Mouse (Mus musculus) ES-E14 (cell line): ENCODE measurements around the gene Nell1. TPM values are rescaled to one million over a fixed set of nuclear protein-coding genes. Genes with fewer than 3 reads are reported as not detected.

ENCODE experiments used
- DNase-seq: peaks from one replicate; pipeline ENCODE4 v3.0.0-alpha.2; 2013; ENCODE audit warnings: low read depth, low spot score
- H3K27ac ChIP-seq: 2 replicates; pipeline ENCODE4 v1.5.1; 2012; ENCODE audit warnings: low read depth, mild to moderate bottlenecking, low read length, moderate library complexity, mixed read lengths; ENCODE audit not compliant: poor library complexity, insufficient read depth, severe bottlenecking
- H3K36me3 ChIP-seq: 2 replicates; pipeline ENCODE4 v1.6.1; 2012; ENCODE audit warnings: mild to moderate bottlenecking, low read length, moderate library complexity, mixed read lengths; ENCODE audit not compliant: control insufficient read depth, poor library complexity, insufficient read depth, severe bottlenecking
- H3K4me1 ChIP-seq, 2 experiments: fragments of 150-350 bp in 1 of 2; sonication (generic) in 1 of 2; 2 replicates each; pipeline ENCODE4 v1.6.1; 2012; ENCODE audit warnings: low read length in 2 of 2, mild to moderate bottlenecking in 1 of 2, mixed read lengths in 1 of 2; ENCODE audit not compliant: control insufficient read depth in 2 of 2, insufficient read depth in 2 of 2, poor library complexity in 1 of 2
- H3K4me3 ChIP-seq, 2 experiments: fragments of 150-350 bp in 1 of 2; sonication (generic) in 1 of 2; 2 replicates each; pipeline ENCODE4 v1.5.1; 2012; ENCODE audit warnings: low read length in 2 of 2, low read depth in 1 of 2, mild to moderate bottlenecking in 1 of 2, mixed read lengths in 1 of 2; ENCODE audit not compliant: insufficient read depth in 1 of 2, poor library complexity in 1 of 2, severe bottlenecking in 1 of 2
- H3K9ac ChIP-seq: 2 replicates; pipeline ENCODE4 v1.6.1; 2012; ENCODE audit warnings: low read depth, mild to moderate bottlenecking, low read length, mixed read lengths; ENCODE audit not compliant: poor library complexity, insufficient read depth, severe bottlenecking
- H3K9me3 ChIP-seq: fragments of 150-350 bp; sonication (generic); 2 replicates; pipeline ENCODE4 v1.6.1; 2012; ENCODE audit warnings: low read depth, mild to moderate bottlenecking, low read length; ENCODE audit not compliant: control insufficient read depth, insufficient read depth
- CHD2 ChIP-seq: IDR thresholded peaks from 2 replicates; pipeline ENCODE4 v1.6.1; 2014; ENCODE audit warnings: mild to moderate bottlenecking, low read depth, low read length, inconsistent platforms
- HCFC1 ChIP-seq: IDR thresholded peaks from 2 replicates; pipeline ENCODE4 v1.6.1; 2012; ENCODE audit warnings: low read length, inconsistent platforms, borderline replicate concordance; ENCODE audit not compliant: insufficient read depth
- MAFK ChIP-seq: IDR thresholded peaks from 2 replicates; pipeline ENCODE4 v1.6.1; 2014; ENCODE audit warnings: mild to moderate bottlenecking, low read depth, low read length, inconsistent platforms; ENCODE audit not compliant: insufficient read depth
- ZC3H11A ChIP-seq: IDR thresholded peaks from 2 replicates; pipeline ENCODE4 v1.6.1; 2012; ENCODE audit warnings: low read depth, mild to moderate bottlenecking, inconsistent platforms, low read length, borderline replicate concordance
- ZNF384 ChIP-seq: IDR thresholded peaks from 2 replicates; pipeline ENCODE4 v1.6.1; 2012; ENCODE audit warnings: low read depth, low read length, inconsistent platforms
- in situ Hi-C, 2 experiments: fragments of 600-800 bp; cut with MboI; formaldehyde crosslinking; loops; one replicate each; pipeline ENCODE4 v1.15.1; 2025; ENCODE audit warnings: low sequenced_read_pairs in 2 of 2, inconsistent platforms in 1 of 2; ENCODE audit not compliant: unreplicated experiment in 2 of 2
- total RNA-seq: library from RNA; depleted of rRNA; stranded (reverse); fragments of 300-350 nt; gene quantifications from 2 replicates; pipeline ENCODE4 v1.2.3, GENCODE M21; 2012

Gene Nell1
- total RNA-seq, 1 experiment = 1.8 TPM

- no peak for DNase-seq
- Histone ChIP-seq H3K9me3 (no peaks in the 10 kb centered on the region), H3K9ac (no peak overlapping the region), H3K4me3 (no peak overlapping the region), H3K4me1 (0 out of 4 replicates have a peak, but pooled peaks cover 0 to 2% of the 10 kb centered on the region in 2 experiments), H3K36me3 (no peaks in the 10 kb centered on the region), H3K27ac (no peak overlapping the region)
- in situ Hi-C loops = no loop called here
- TF ChIP-seq CHD2 (no peak), ZC3H11A (peak; percentile 56; the same call in 1 of the 2 replicates), MAFK (0 out of 2 replicates have a peak, but pooled peaks have one; percentile 19)
These were observed 21.0 kb upstream of the Nell1 start for GRCm38 (mm10) chr7:49953546-49954181.

GRCm38 (mm10) chr7:49954834-49955233, 19.8 kb upstream of the Nell1 start:
- in situ Hi-C loops = no loop called here
- no peak overlapping the region for H3K4me3 ChIP-seq
- no peaks in the 10 kb centered on the region for H3K36me3 ChIP-seq
- DNase-seq = no peak
- no peak overlapping the region for H3K9ac ChIP-seq
- 0 out of 4 replicates have a peak, but pooled peaks cover 0 to 2% of the 10 kb centered on the region in 2 experiments for H3K4me1 ChIP-seq
- TF ChIP-seq ZNF384 = no peak
- TF ChIP-seq MAFK = no peak
- TF ChIP-seq ZC3H11A = no peak
- no peak for TF ChIP-seq HCFC1
- TF ChIP-seq CHD2 = no peak
- no peaks in the 10 kb centered on the region for H3K9me3 ChIP-seq
- H3K27ac ChIP-seq = no peak overlapping the region

GRCm38 (mm10) chr7:49957142-49957541, 17.5 kb upstream of the Nell1 start:
- TF ChIP-seq ZC3H11A (no peak), ZNF384 (no peak), MAFK (no peak), HCFC1 (no peak), CHD2 (no peak)

GRCm38 (mm10) chr7:49963764-49964163, 10.9 kb upstream of the Nell1 start:
- TF ChIP-seq HCFC1 = no peak
- no peak for TF ChIP-seq MAFK
- no peak for TF ChIP-seq CHD2
- no peak for TF ChIP-seq ZNF384
- no peak for TF ChIP-seq ZC3H11A
- Histone ChIP-seq H3K9ac (no peak overlapping the region), H3K36me3 (no peaks in the 10 kb centered on the region), H3K9me3 (no peaks in the 10 kb centered on the region), H3K4me1 (no peaks in the 10 kb centered on the region), H3K4me3 (no peak overlapping the region), H3K27ac (no peak overlapping the region)
- in situ Hi-C loops = no loop called here
- DNase-seq = no peak

More at GRCm38 (mm10) chr7:49957142-49957541, 17.5 kb upstream of the Nell1 start:
- no peak for DNase-seq
- 0 out of 4 replicates have a peak, but pooled peaks cover 0 to 2% of the 10 kb centered on the region in 2 experiments for H3K4me1 ChIP-seq
- no peaks in the 10 kb centered on the region for H3K9me3 ChIP-seq
- H3K9ac ChIP-seq = no peak overlapping the region
- no peaks in the 10 kb centered on the region for H3K36me3 ChIP-seq
- in situ Hi-C loops = no loop called here
- H3K4me3 ChIP-seq = no peak overlapping the region
- H3K27ac ChIP-seq = no peak overlapping the region

GRCm38 (mm10) chr7:49969516-49969915, 5.1 kb upstream of the Nell1 start:
- peaks cover 0 to 3% of the 10 kb centered on the region in 2 experiments; a peak in 1 of 4 replicates for H3K4me1 ChIP-seq
- in situ Hi-C loops = no loop called here
- H3K27ac ChIP-seq = no peak overlapping the region
- TF ChIP-seq CHD2 = no peak
- TF ChIP-seq ZC3H11A = no peak
- TF ChIP-seq MAFK = no peak
- no peak for TF ChIP-seq HCFC1
- TF ChIP-seq ZNF384 = no peak
- H3K9ac ChIP-seq = no peak overlapping the region
- no peak overlapping the region for H3K4me3 ChIP-seq
- H3K9me3 ChIP-seq = no peaks in the 10 kb centered on the region
- no peak for DNase-seq
- no peaks in the 10 kb centered on the region for H3K36me3 ChIP-seq
